Mouse (Mus musculus): Measurements from ENCODE around the gene Optn. TPM values are rescaled to one million over a fixed set of nuclear protein-coding genes. Genes with fewer than 3 reads are reported as not detected.

Gene Optn
- total and polyA plus RNA-seq, 2 experiments from 2014 or later, result 23.2 to 38.4 TPM

DNA sequence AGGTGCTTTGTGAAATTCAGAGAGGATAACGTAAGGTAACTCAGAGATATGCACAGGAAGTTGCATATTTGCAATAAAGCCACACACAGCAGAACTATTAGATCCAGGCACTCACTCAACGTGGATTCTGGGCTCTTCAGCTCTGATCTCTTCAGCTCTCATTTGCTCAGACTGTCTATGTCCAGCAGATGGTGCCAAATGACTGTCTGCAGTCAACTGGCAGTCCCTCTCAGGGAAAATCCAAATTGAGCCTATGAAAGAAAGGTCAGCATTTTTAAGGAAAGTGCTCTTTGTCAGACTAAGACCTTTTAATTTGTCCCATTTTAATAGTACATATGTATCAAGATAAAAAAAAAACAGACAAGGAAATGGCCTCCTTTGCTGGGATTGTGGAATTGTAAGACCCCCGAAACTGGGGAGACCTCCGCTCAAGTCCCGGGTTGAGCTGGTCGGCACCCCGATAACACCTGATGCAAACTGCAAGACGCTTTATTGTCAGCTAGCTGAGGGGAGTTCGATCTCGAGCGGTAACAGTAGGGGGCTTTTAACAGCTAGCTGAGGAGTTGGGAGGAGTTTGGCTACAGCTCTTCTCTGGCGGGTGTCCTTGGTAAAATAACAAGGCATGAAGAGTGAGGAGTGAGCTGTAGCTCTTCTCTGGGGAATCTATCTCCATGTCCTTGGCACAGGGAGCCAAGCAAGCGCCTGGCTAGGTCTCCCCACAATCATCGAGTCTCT, 16.4 kb upstream of the Optn start:
- DNase-seq (ENCODE audit: low spot score) (peak; percentile 79), ATAC-seq (ENCODE audit: insufficient read depth, low read depth) (peak; percentile 70)
- peak overlapping the region; percentile 68 for H3K4me2 ChIP-seq (ENCODE audit: low read depth, low read length)
- TF ChIP-seq CTCF (IDR thresholded peaks at IDR 0.05; ENCODE audit: low read depth), result peak; percentile 92
- no peak for TF ChIP-seq EP300 (IDR thresholded peaks at IDR 0.05; ENCODE audit: low read depth)
- no peaks in the 10 kb centered on the region for H3K36me3 ChIP-seq (replicated peaks; ENCODE audit: control insufficient read depth, insufficient read depth, low read length)
- no peak overlapping the region for H3K9ac ChIP-seq (replicated peaks; ENCODE audit: low read depth, low read length)
- peak overlapping the region; percentile 39 for H3K4me3 ChIP-seq (ENCODE audit: low read depth, low read length)
- H3K4me1 ChIP-seq (ENCODE audit: control insufficient read depth, insufficient read depth), result no peaks in the 10 kb centered on the region
- 3% methylated on average over 14 of the region's 14 CpGs for WGBS
- H3K27me3 ChIP-seq (ENCODE audit: control insufficient read depth, insufficient read depth, low read length), result no peaks in the 10 kb centered on the region
- H3K9me3 ChIP-seq (replicated peaks; ENCODE audit: control insufficient read depth, low read length), result no peaks in the 10 kb centered on the region
- no peak overlapping the region for H3K27ac ChIP-seq (ENCODE audit: low read depth)

- WGBS, result 53% methylated on average over 2 of the region's 2 CpGs
- Histone ChIP-seq H3K9me3 (replicated peaks; ENCODE audit: control insufficient read depth, low read length) (no peaks in the 10 kb centered on the region), H3K27me3 (ENCODE audit: control insufficient read depth, insufficient read depth, low read length) (no peaks in the 10 kb centered on the region), H3K4me2 (ENCODE audit: low read depth, low read length) (no peak overlapping the region), H3K36me3 (replicated peaks; ENCODE audit: control insufficient read depth, insufficient read depth, low read length) (no peaks in the 10 kb centered on the region), H3K4me3 (ENCODE audit: low read depth, low read length) (no peak overlapping the region), H3K4me1 (ENCODE audit: control insufficient read depth, insufficient read depth) (no peaks in the 10 kb centered on the region), H3K9ac (replicated peaks; ENCODE audit: low read depth, low read length) (no peak overlapping the region), H3K27ac (ENCODE audit: low read depth) (no peak overlapping the region)
- TF ChIP-seq CTCF (IDR thresholded peaks at IDR 0.05; ENCODE audit: low read depth) (no peak), EP300 (IDR thresholded peaks at IDR 0.05; ENCODE audit: low read depth) (no peak)
- ATAC-seq (ENCODE audit: insufficient read depth, low read depth) (no peak), DNase-seq (ENCODE audit: low spot score) (no peak)
These were observed 14.1 kb upstream of the Optn start for GRCm38 (mm10) chr2:5077937-5078336.

- Histone ChIP-seq H3K27ac (ENCODE audit: low read depth) (no peak overlapping the region), H3K27me3 (ENCODE audit: control insufficient read depth, insufficient read depth, low read length) (no peaks in the 10 kb centered on the region), H3K36me3 (replicated peaks; ENCODE audit: control insufficient read depth, insufficient read depth, low read length) (no peaks in the 10 kb centered on the region), H3K4me2 (ENCODE audit: low read depth, low read length) (no peak overlapping the region), H3K4me1 (ENCODE audit: control insufficient read depth, insufficient read depth) (no peaks in the 10 kb centered on the region), H3K9ac (replicated peaks; ENCODE audit: low read depth, low read length) (no peak overlapping the region), H3K4me3 (ENCODE audit: low read depth, low read length) (no peak overlapping the region), H3K9me3 (replicated peaks; ENCODE audit: control insufficient read depth, low read length) (no peaks in the 10 kb centered on the region)
- WGBS, result 57% methylated on average over 2 of the region's 2 CpGs
- ATAC-seq (ENCODE audit: insufficient read depth, low read depth), result no peak
- no peak for DNase-seq (ENCODE audit: low spot score)
- no peak for TF ChIP-seq EP300 (IDR thresholded peaks at IDR 0.05; ENCODE audit: low read depth)
- TF ChIP-seq CTCF (IDR thresholded peaks at IDR 0.05; ENCODE audit: low read depth), result no peak
These were observed 13.6 kb upstream of the Optn start for GRCm38 (mm10) chr2:5077490-5077889.

- H3K9me3 ChIP-seq (replicated peaks; ENCODE audit: control insufficient read depth, low read length), result no peaks in the 10 kb centered on the region
- DNase-seq (ENCODE audit: low spot score) (no peak), ATAC-seq (ENCODE audit: insufficient read depth, low read depth) (no peak)
- no peaks in the 10 kb centered on the region for H3K36me3 ChIP-seq (replicated peaks; ENCODE audit: control insufficient read depth, insufficient read depth, low read length)
- no peaks in the 10 kb centered on the region for H3K4me1 ChIP-seq (ENCODE audit: control insufficient read depth, insufficient read depth)
- TF ChIP-seq CTCF (IDR thresholded peaks at IDR 0.05; ENCODE audit: low read depth), result no peak
- no peak for TF ChIP-seq EP300 (IDR thresholded peaks at IDR 0.05; ENCODE audit: low read depth)
- H3K4me2 ChIP-seq (ENCODE audit: low read depth, low read length), result no peak overlapping the region
- H3K27ac ChIP-seq (ENCODE audit: low read depth), result no peak overlapping the region
- no peaks in the 10 kb centered on the region for H3K27me3 ChIP-seq (ENCODE audit: control insufficient read depth, insufficient read depth, low read length)
- no peak overlapping the region for H3K4me3 ChIP-seq (ENCODE audit: low read depth, low read length)
- H3K9ac ChIP-seq (replicated peaks; ENCODE audit: low read depth, low read length), result no peak overlapping the region
These were observed 12.0 kb upstream of the Optn start for GRCm38 (mm10) chr2:5075856-5076255.

- H3K36me3 ChIP-seq (replicated peaks; ENCODE audit: control insufficient read depth, insufficient read depth, low read length), result no peaks in the 10 kb centered on the region
- H3K4me2 ChIP-seq (ENCODE audit: low read depth, low read length), result no peak overlapping the region
- 62% methylated on average over 2 of the region's 2 CpGs for WGBS
- H3K9me3 ChIP-seq (replicated peaks; ENCODE audit: control insufficient read depth, low read length), result no peaks in the 10 kb centered on the region
- ATAC-seq (ENCODE audit: insufficient read depth, low read depth) (no peak), DNase-seq (ENCODE audit: low spot score) (no peak)
- H3K9ac ChIP-seq (replicated peaks; ENCODE audit: low read depth, low read length), result no peak overlapping the region
- H3K4me1 ChIP-seq (ENCODE audit: control insufficient read depth, insufficient read depth), result no peaks in the 10 kb centered on the region
- no peak for TF ChIP-seq EP300 (IDR thresholded peaks at IDR 0.05; ENCODE audit: low read depth)
- no peak for TF ChIP-seq CTCF (IDR thresholded peaks at IDR 0.05; ENCODE audit: low read depth)
- no peak overlapping the region for H3K4me3 ChIP-seq (ENCODE audit: low read depth, low read length)
- H3K27ac ChIP-seq (ENCODE audit: low read depth), result no peak overlapping the region
- H3K27me3 ChIP-seq (ENCODE audit: control insufficient read depth, insufficient read depth, low read length), result no peaks in the 10 kb centered on the region
These were observed 11.6 kb upstream of the Optn start for GRCm38 (mm10) chr2:5075432-5075831.

GRCm38 (mm10) chr2:5073785-5074184, 9.9 kb upstream of the Optn start:
- no peaks in the 10 kb centered on the region for H3K4me1 ChIP-seq (ENCODE audit: control insufficient read depth, insufficient read depth)
- no peak for TF ChIP-seq CTCF (IDR thresholded peaks at IDR 0.05; ENCODE audit: low read depth)
- TF ChIP-seq EP300 (IDR thresholded peaks at IDR 0.05; ENCODE audit: low read depth), result no peak
- no peak for ATAC-seq (ENCODE audit: insufficient read depth, low read depth)

More at GRCm38 (mm10) chr2:5073785-5074184, 9.9 kb upstream of the Optn start:
- no peaks in the 10 kb centered on the region for H3K36me3 ChIP-seq (replicated peaks; ENCODE audit: control insufficient read depth, insufficient read depth, low read length)
- no peak overlapping the region for H3K27ac ChIP-seq (ENCODE audit: low read depth)
- WGBS, result 90% methylated on average over 3 of the region's 3 CpGs
- no peak overlapping the region for H3K4me2 ChIP-seq (ENCODE audit: low read depth, low read length)
- peaks cover 4% of the 10 kb centered on the region; the same call in 1 of the 2 replicates for H3K9me3 ChIP-seq (replicated peaks; ENCODE audit: control insufficient read depth, low read length)
- H3K4me3 ChIP-seq (ENCODE audit: low read depth, low read length), result no peak overlapping the region
- H3K27me3 ChIP-seq (ENCODE audit: control insufficient read depth, insufficient read depth, low read length), result no peaks in the 10 kb centered on the region
- DNase-seq (ENCODE audit: low spot score), result no peak
- no peak overlapping the region for H3K9ac ChIP-seq (replicated peaks; ENCODE audit: low read depth, low read length)
